Mouse (Mus musculus) forebrain, embryonic 16.5 days (tissue): ENCODE data around the gene Kcnn4. TPM values are rescaled to one million over a fixed set of nuclear protein-coding genes. Genes with fewer than 3 reads are reported as not detected.

Experiments
- ATAC-seq: fragments of 200-750 bp; cut with Nextera tagmentation; 2 replicates; pipeline ENCODE4 v1.8.0; 2017; ENCODE audit warnings: mild to moderate bottlenecking, moderate library complexity
- H3K27ac ChIP-seq: fragments of 300-500 bp; sonication (generic); 2 replicates; pipeline ENCODE4 v1.5.1; 2014; ENCODE audit warnings: low read length, control low read depth
- H3K27me3 ChIP-seq: fragments of 300-500 bp; sonication (generic); replicated peaks from 2 replicates; pipeline ENCODE4 v1.6.1; 2014; ENCODE audit warnings: low read length; ENCODE audit not compliant: control insufficient read depth, insufficient read depth
- H3K36me3 ChIP-seq: fragments of 300-500 bp; sonication (generic); 2 replicates; pipeline ENCODE4 v1.6.1; 2014; ENCODE audit not compliant: control insufficient read depth, insufficient read depth
- H3K4me1 ChIP-seq: fragments of 300-500 bp; sonication (generic); replicated peaks from 2 replicates; pipeline ENCODE4 v1.6.1; 2014; ENCODE audit warnings: low read length; ENCODE audit not compliant: control insufficient read depth, insufficient read depth
- H3K4me2 ChIP-seq: fragments of 300-500 bp; sonication (generic); 2 replicates; pipeline ENCODE4 v1.6.1; 2014; ENCODE audit warnings: mild to moderate bottlenecking, low read length, control low read depth
- H3K4me3 ChIP-seq: fragments of 300-500 bp; sonication (generic); replicated peaks from 2 replicates; pipeline ENCODE4 v1.5.1; 2014; ENCODE audit warnings: mild to moderate bottlenecking, low read length, control low read depth
- H3K9ac ChIP-seq: fragments of 300-500 bp; sonication (generic); replicated peaks from 2 replicates; pipeline ENCODE4 v1.6.1; 2014; ENCODE audit warnings: low read depth, low read length, control low read depth
- H3K9me3 ChIP-seq: fragments of 300-500 bp; sonication (generic); 2 replicates; pipeline ENCODE4 v1.6.1; 2016; ENCODE audit warnings: low read length; ENCODE audit not compliant: control insufficient read depth
- WGBS: fragments of 180-500 bp; shearing (Covaris S2); extraction: QIAGEN DNeasy Blood & Tissue Kit; methylation state at CpG from one replicate; pipeline ENCODE4 v1.1.7; 2014; 5-methylcytosine and 5-hydroxymethylcytosine counted together
- polyA plus RNA-seq: library from polyadenylated mRNA; unstranded; fragments of >200 nt; fragmentation: Nextera tagmentation; extraction: Ambion mirVana; gene quantifications from 2 replicates; pipeline ENCODE4 v1.2.1, GENCODE M21; 2015

Gene Kcnn4
- polyA plus RNA-seq, 1 experiment from 2014 or later = 0.80 TPM

- WGBS = 83% methylated on average over 6 of the region's 6 CpGs
- Histone ChIP-seq H3K36me3 (peaks cover 4% of the 10 kb centered on the region; the same call in 1 of the 2 replicates), H3K9me3 (no peaks in the 10 kb centered on the region), H3K4me3 (no peak overlapping the region), H3K27me3 (no peaks in the 10 kb centered on the region), H3K9ac (no peak overlapping the region), H3K27ac (no peak overlapping the region), H3K4me2 (no peak overlapping the region), H3K4me1 (peaks cover 7% of the 10 kb centered on the region)
- ATAC-seq = no peak
Observed at GRCm38 (mm10) chr7:24410123-24410522, 40.1 kb downstream of the Kcnn4 start.

GRCm38 (mm10) chr7:24410831-24411230 is 40.8 kb downstream of the Kcnn4 start:
- 93% methylated on average over 3 of the region's 3 CpGs for WGBS
- ATAC-seq = no peak
- no peak overlapping the region for H3K4me3 ChIP-seq
- peaks cover 7% of the 10 kb centered on the region for H3K4me1 ChIP-seq
- no peak overlapping the region for H3K27ac ChIP-seq
- no peak overlapping the region for H3K9ac ChIP-seq
- no peak overlapping the region for H3K4me2 ChIP-seq
- peaks cover 4% of the 10 kb centered on the region; the same call in 1 of the 2 replicates for H3K36me3 ChIP-seq
- no peaks in the 10 kb centered on the region for H3K27me3 ChIP-seq
- H3K9me3 ChIP-seq = no peaks in the 10 kb centered on the region

- H3K27me3 ChIP-seq = no peaks in the 10 kb centered on the region
- ATAC-seq = no peak
- H3K4me3 ChIP-seq = no peak overlapping the region
- no peak overlapping the region for H3K4me2 ChIP-seq
- H3K9ac ChIP-seq = no peak overlapping the region
- H3K27ac ChIP-seq = no peak overlapping the region
- H3K36me3 ChIP-seq = peaks cover 5% of the 10 kb centered on the region; the same call in 1 of the 2 replicates
- H3K4me1 ChIP-seq = no peaks in the 10 kb centered on the region
- WGBS = 92% methylated on average over 3 of the region's 3 CpGs
- H3K9me3 ChIP-seq = no peaks in the 10 kb centered on the region
Observed at GRCm38 (mm10) chr7:24413630-24414029, 43.6 kb downstream of the Kcnn4 start.

GRCm38 (mm10) chr7:24415261-24415660 is 45.2 kb downstream of the Kcnn4 start:
- H3K36me3 ChIP-seq = peaks cover 3% of the 10 kb centered on the region; the same call in 1 of the 2 replicates
- no peaks in the 10 kb centered on the region for H3K9me3 ChIP-seq
- H3K9ac ChIP-seq = no peak overlapping the region
- H3K27me3 ChIP-seq = no peaks in the 10 kb centered on the region
- H3K4me2 ChIP-seq = no peak overlapping the region
- no peak for ATAC-seq
- no peak overlapping the region for H3K27ac ChIP-seq
- 88% methylated on average over 7 of the region's 7 CpGs for WGBS
- H3K4me3 ChIP-seq = no peak overlapping the region
- H3K4me1 ChIP-seq = 0 out of 2 replicates have a peak, but pooled peaks cover 3% of the 10 kb centered on the region

- Histone ChIP-seq H3K36me3 (peaks cover 7% of the 10 kb centered on the region; the same call in 1 of the 2 replicates), H3K27ac (no peak overlapping the region), H3K9me3 (no peaks in the 10 kb centered on the region), H3K27me3 (no peaks in the 10 kb centered on the region), H3K4me3 (no peak overlapping the region), H3K4me2 (no peak overlapping the region), H3K4me1 (0 out of 2 replicates have a peak, but pooled peaks cover 3% of the 10 kb centered on the region), H3K9ac (no peak overlapping the region)
- WGBS = 29% methylated on average over 8 of the region's 8 CpGs
- ATAC-seq = no peak
Observed at GRCm38 (mm10) chr7:24419579-24419978, 49.5 kb downstream of the Kcnn4 start.

GRCm38 (mm10) chr7:24421648-24422047 is 51.6 kb downstream of the Kcnn4 start:
- 61% methylated on average over 7 of the region's 7 CpGs for WGBS
- no peak overlapping the region for H3K27ac ChIP-seq
- H3K4me3 ChIP-seq = no peak overlapping the region

GRCm38 (mm10) chr7:24422251-24422650 is 52.2 kb downstream of the Kcnn4 start:
- Histone ChIP-seq H3K9ac (no peak overlapping the region), H3K9me3 (no peaks in the 10 kb centered on the region), H3K4me1 (0 out of 2 replicates have a peak, but pooled peaks cover 3% of the 10 kb centered on the region), H3K36me3 (peaks cover 4% of the 10 kb centered on the region; the same call in 1 of the 2 replicates), H3K4me2 (no peak overlapping the region), H3K4me3 (no peak overlapping the region), H3K27me3 (no peaks in the 10 kb centered on the region), H3K27ac (no peak overlapping the region)
- WGBS = 72% methylated on average over 8 of the region's 8 CpGs
- ATAC-seq = no peak

More at GRCm38 (mm10) chr7:24421648-24422047, 51.6 kb downstream of the Kcnn4 start:
- Histone ChIP-seq H3K36me3 (peaks cover 6% of the 10 kb centered on the region; the same call in 1 of the 2 replicates), H3K4me2 (no peak overlapping the region), H3K27me3 (no peaks in the 10 kb centered on the region), H3K9me3 (no peaks in the 10 kb centered on the region), H3K4me1 (0 out of 2 replicates have a peak, but pooled peaks cover 3% of the 10 kb centered on the region), H3K9ac (no peak overlapping the region)
- ATAC-seq = no peak

GRCm38 (mm10) chr7:24423107-24423763 is 53.2 kb downstream of the Kcnn4 start:
- Histone ChIP-seq H3K36me3 (peaks cover 4% of the 10 kb centered on the region; the same call in 1 of the 2 replicates), H3K4me3 (no peak overlapping the region), H3K27me3 (no peaks in the 10 kb centered on the region), H3K4me2 (no peak overlapping the region), H3K27ac (no peak overlapping the region), H3K9me3 (no peaks in the 10 kb centered on the region), H3K4me1 (0 out of 2 replicates have a peak, but pooled peaks cover 3% of the 10 kb centered on the region), H3K9ac (no peak overlapping the region)
- no peak for ATAC-seq
- 95% methylated on average over 15 of the region's 15 CpGs for WGBS

GRCm38 (mm10) chr7:24423956-24424732 is 54.1 kb downstream of the Kcnn4 start:
- ATAC-seq = no peak
- no peaks in the 10 kb centered on the region for H3K9me3 ChIP-seq
- H3K4me1 ChIP-seq = 0 out of 2 replicates have a peak, but pooled peaks cover 8% of the 10 kb centered on the region
- no peak overlapping the region for H3K4me2 ChIP-seq
- no peak overlapping the region for H3K27ac ChIP-seq
- no peak overlapping the region for H3K9ac ChIP-seq
- WGBS = 76% methylated on average over 12 of the region's 12 CpGs
- H3K27me3 ChIP-seq = no peaks in the 10 kb centered on the region
- H3K36me3 ChIP-seq = peaks cover 4% of the 10 kb centered on the region; the same call in 1 of the 2 replicates
- H3K4me3 ChIP-seq = no peak overlapping the region
